Mouse (Mus musculus) neural tube, embryonic 11.5 days (tissue): ENCODE results near the gene Tut7. TPM values are rescaled to one million over a fixed set of nuclear protein-coding genes. Genes with fewer than 3 reads are reported as not detected.
"Not testable (repeated sequence)": the region's sequence is repeated elsewhere in the genome, so short reads cannot be mapped to it uniquely, and the experiment has no call there.

Experiments used
- ATAC-seq: fragments of 200-750 bp; cut with Nextera tagmentation; 2 replicates; pipeline ENCODE4 v1.8.0; 2017; ENCODE audit warnings: moderate number of reproducible peaks, mild to moderate bottlenecking, moderate TSS enrichment, moderate library complexity; ENCODE audit not compliant: insufficient read depth, low FRiP score, low TSS enrichment
- DNase-seq: peaks from one replicate; pipeline ENCODE4 v3.0.0-alpha.2; 2015; ENCODE audit warnings: low spot score
- H3K27ac ChIP-seq: fragments of 300-500 bp; sonication (generic); 2 replicates; pipeline ENCODE4 v1.5.1; 2014; ENCODE audit warnings: low read depth, mild to moderate bottlenecking, low read length
- H3K27me3 ChIP-seq: fragments of 300-500 bp; sonication (generic); 2 replicates; pipeline ENCODE4 v1.6.1; 2014; ENCODE audit warnings: mild to moderate bottlenecking, low read length, mixed read lengths; ENCODE audit not compliant: control insufficient read depth, insufficient read depth
- H3K36me3 ChIP-seq: fragments of 300-500 bp; sonication (generic); 2 replicates; pipeline ENCODE4 v1.6.1; 2014; ENCODE audit warnings: mild to moderate bottlenecking, low read length, moderate library complexity, mixed read lengths; ENCODE audit not compliant: control insufficient read depth, insufficient read depth
- H3K4me1 ChIP-seq: fragments of 300-500 bp; sonication (generic); 2 replicates; pipeline ENCODE4 v1.6.1; 2014; ENCODE audit warnings: low read length, mixed read lengths; ENCODE audit not compliant: control insufficient read depth, insufficient read depth
- H3K4me2 ChIP-seq: fragments of 300-500 bp; sonication (generic); 2 replicates; pipeline ENCODE4 v1.6.1; 2014; ENCODE audit warnings: low read depth, mild to moderate bottlenecking, moderate library complexity
- H3K4me3 ChIP-seq: fragments of 300-500 bp; sonication (generic); 2 replicates; pipeline ENCODE4 v1.5.1; 2014; ENCODE audit warnings: low read depth, low read length
- H3K9ac ChIP-seq: fragments of 300-500 bp; sonication (generic); 2 replicates; pipeline ENCODE4 v1.6.1; 2014; ENCODE audit warnings: mild to moderate bottlenecking, low read length
- H3K9me3 ChIP-seq: fragments of 300-500 bp; sonication (generic); 2 replicates; pipeline ENCODE4 v1.6.1; 2016; ENCODE audit warnings: low read length; ENCODE audit not compliant: control insufficient read depth
- WGBS: fragments of 180-500 bp; shearing (Covaris S2); extraction: QIAGEN DNeasy Blood & Tissue Kit; methylation state at CpG from one replicate; pipeline ENCODE4 v1.1.7; 2014; 5-methylcytosine and 5-hydroxymethylcytosine counted together
- polyA plus RNA-seq: library from polyadenylated mRNA; unstranded; fragments of >200 nt; fragmentation: Nextera tagmentation; extraction: Ambion mirVana; gene quantifications from 2 replicates; pipeline ENCODE4 v1.2.1, GENCODE M21; 2014

Tut7 gene
- polyA plus RNA-seq, 1 experiment from 2014 or later = 51.8 TPM

GRCm38 (mm10) chr13:59779744-59780264 lies 43.1 kb downstream of the Tut7 start:
- DNase-seq, H3K4me3 ChIP-seq, H3K4me1 ChIP-seq, H3K27ac ChIP-seq, H3K4me2 ChIP-seq, H3K27me3 ChIP-seq, H3K9me3 ChIP-seq, ATAC-seq, H3K9ac ChIP-seq: not testable (repeated sequence)
- H3K36me3 ChIP-seq = peaks cover 12% of the 10 kb centered on the region
- WGBS = 90% methylated on average over 1 of the region's 1 CpGs

DNA sequence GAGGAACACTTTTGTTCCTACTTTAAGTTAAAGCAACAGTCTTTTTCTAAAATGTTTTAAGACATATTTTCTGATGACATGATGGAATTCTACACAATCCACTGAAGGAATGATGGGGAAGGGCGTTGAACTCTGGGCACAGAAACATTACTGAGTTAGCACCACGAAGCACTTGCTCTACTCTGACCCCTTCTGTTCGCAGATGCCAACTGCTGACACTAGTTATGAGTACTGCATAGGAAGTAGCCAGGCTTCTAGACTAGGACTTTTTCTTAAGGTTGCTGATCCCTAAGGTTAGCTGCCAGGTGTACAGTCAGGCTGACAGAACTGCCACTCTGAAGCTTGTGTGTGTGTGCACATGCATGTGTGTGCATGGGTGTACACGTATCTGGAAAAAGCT lies 43.7 kb downstream of the Tut7 start:
- no peak overlapping the region for H3K9ac ChIP-seq
- 92% methylated on average over 4 of the region's 4 CpGs for WGBS
- ATAC-seq = no peak
- no peak overlapping the region for H3K4me2 ChIP-seq
- no peak overlapping the region for H3K4me3 ChIP-seq
- peaks cover 12% of the 10 kb centered on the region for H3K36me3 ChIP-seq
- H3K27ac ChIP-seq = no peak overlapping the region
- H3K9me3 ChIP-seq = no peaks in the 10 kb centered on the region
- no peaks in the 10 kb centered on the region for H3K27me3 ChIP-seq
- no peaks in the 10 kb centered on the region for H3K4me1 ChIP-seq
- DNase-seq = no peak

- ATAC-seq (no peak), DNase-seq (no peak)
- 92% methylated on average over 3 of the region's 3 CpGs for WGBS
- Histone ChIP-seq H3K4me3 (no peak overlapping the region), H3K4me1 (no peaks in the 10 kb centered on the region), H3K4me2 (no peak overlapping the region), H3K36me3 (peaks cover 3% of the 10 kb centered on the region), H3K9ac (no peak overlapping the region), H3K27ac (no peak overlapping the region), H3K9me3 (no peaks in the 10 kb centered on the region), H3K27me3 (no peaks in the 10 kb centered on the region)
These were observed 47.8 kb downstream of the Tut7 start for GRCm38 (mm10) chr13:59775168-59775567.

DNA sequence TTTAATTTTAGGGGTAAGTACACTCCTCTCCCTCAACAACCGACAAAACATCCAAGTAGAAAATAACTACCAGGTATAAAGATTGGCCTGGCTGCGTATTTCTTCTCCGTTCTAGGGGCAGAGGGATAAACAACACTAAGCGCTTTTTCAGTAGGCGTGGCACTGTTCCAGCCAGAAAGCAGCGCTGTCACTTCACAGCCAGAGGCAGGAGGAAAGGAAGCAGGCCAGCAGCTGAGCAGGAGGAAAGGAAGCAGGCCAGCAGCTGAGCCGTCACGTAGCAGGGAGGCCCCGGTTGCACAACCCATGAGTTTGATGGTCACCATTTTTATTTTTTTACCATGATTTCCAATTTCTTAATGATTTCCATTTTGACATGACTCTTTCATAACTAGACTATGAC lies 51.7 kb downstream of the Tut7 start:
- H3K36me3 ChIP-seq = no peaks in the 10 kb centered on the region; the same call in 1 of the 2 replicates
- 74% methylated on average over 9 of the region's 9 CpGs for WGBS
- H3K9me3 ChIP-seq = no peaks in the 10 kb centered on the region
- DNase-seq = no peak
- H3K4me3 ChIP-seq = no peak overlapping the region
- no peaks in the 10 kb centered on the region for H3K27me3 ChIP-seq
- no peak for ATAC-seq
- peaks cover 17% of the 10 kb centered on the region for H3K4me1 ChIP-seq
- H3K27ac ChIP-seq = 0 out of 2 replicates have a peak overlapping the region, but pooled peaks have one; percentile 95
- H3K9ac ChIP-seq = no peak overlapping the region
- no peak overlapping the region for H3K4me2 ChIP-seq

DNA sequence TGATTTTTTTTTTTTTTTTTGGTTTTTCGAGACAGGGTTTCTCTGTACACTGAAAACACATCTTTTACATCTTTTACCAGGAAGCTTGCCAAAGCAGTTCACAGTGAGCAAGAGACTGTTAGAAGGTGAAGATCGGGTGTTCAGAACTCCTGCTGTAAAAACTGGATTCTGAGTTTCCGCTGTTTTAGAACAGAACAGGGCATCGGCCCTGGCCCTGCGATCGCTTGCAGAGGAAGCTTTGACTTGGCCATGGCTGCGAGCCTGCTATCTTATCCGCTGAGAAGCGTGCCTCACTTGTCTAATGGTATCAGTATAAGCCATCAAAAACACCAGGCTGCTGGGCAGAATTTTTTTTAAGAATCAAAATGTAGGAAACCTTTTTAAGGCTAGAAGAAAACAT lies 52.1 kb downstream of the Tut7 start:
- ATAC-seq (no peak), DNase-seq (no peak)
- peak overlapping the region; percentile 82; the same call in 1 of the 2 replicates for H3K4me3 ChIP-seq

GRCm38 (mm10) chr13:59770164-59770562 lies 52.8 kb downstream of the Tut7 start:
- WGBS = 0% methylated on average over 28 of the region's 28 CpGs
- Histone ChIP-seq H3K4me3 (peak overlapping the region; percentile 82), H3K4me1 (peaks cover 21% of the 10 kb centered on the region), H3K27ac (peak overlapping the region; percentile 95), H3K27me3 (no peaks in the 10 kb centered on the region), H3K36me3 (no peaks in the 10 kb centered on the region; the same call in 1 of the 2 replicates), H3K9ac (peak overlapping the region; percentile 69), H3K9me3 (no peaks in the 10 kb centered on the region), H3K4me2 (peak overlapping the region; percentile 78)
- ATAC-seq (peak; percentile 90), DNase-seq (peak; percentile 92)

More for the DNA sequence above, 52.1 kb downstream of the Tut7 start:
- no peaks in the 10 kb centered on the region for H3K27me3 ChIP-seq
- peaks cover 21% of the 10 kb centered on the region for H3K4me1 ChIP-seq
- WGBS = 78% methylated on average over 9 of the region's 9 CpGs
- no peaks in the 10 kb centered on the region for H3K9me3 ChIP-seq
- peak overlapping the region; percentile 95 for H3K27ac ChIP-seq
- H3K36me3 ChIP-seq = no peaks in the 10 kb centered on the region; the same call in 1 of the 2 replicates
- 0 out of 2 replicates have a peak overlapping the region, but pooled peaks have one; percentile 11 for H3K9ac ChIP-seq
- H3K4me2 ChIP-seq = peak overlapping the region; percentile 78

- H3K4me2 ChIP-seq = peak within 1 kb of the TSS; percentile 78
- H3K9ac ChIP-seq = peak within 1 kb of the TSS; percentile 80
- peak within 1 kb of the TSS; percentile 95 for H3K27ac ChIP-seq
- DNase-seq (peak; percentile 99), ATAC-seq (peak; percentile 98)
- peaks cover 21% of the 10 kb centered on the region for H3K4me1 ChIP-seq
- under 1% methylated on average over 75 of the region's 91 CpGs for WGBS
- H3K9me3 ChIP-seq = no peaks in the 10 kb centered on the region
- no peaks in the 10 kb centered on the region for H3K36me3 ChIP-seq
- H3K27me3 ChIP-seq = no peaks in the 10 kb centered on the region
- peak within 1 kb of the TSS; percentile 82 for H3K4me3 ChIP-seq
These were observed 53.4 kb downstream of the Tut7 start, which contains the start of gene Isca1 for GRCm38 (mm10) chr13:59769296-59770163. Gene Isca1, minus strand, starts transcription at chr13:59769810.

DNA sequence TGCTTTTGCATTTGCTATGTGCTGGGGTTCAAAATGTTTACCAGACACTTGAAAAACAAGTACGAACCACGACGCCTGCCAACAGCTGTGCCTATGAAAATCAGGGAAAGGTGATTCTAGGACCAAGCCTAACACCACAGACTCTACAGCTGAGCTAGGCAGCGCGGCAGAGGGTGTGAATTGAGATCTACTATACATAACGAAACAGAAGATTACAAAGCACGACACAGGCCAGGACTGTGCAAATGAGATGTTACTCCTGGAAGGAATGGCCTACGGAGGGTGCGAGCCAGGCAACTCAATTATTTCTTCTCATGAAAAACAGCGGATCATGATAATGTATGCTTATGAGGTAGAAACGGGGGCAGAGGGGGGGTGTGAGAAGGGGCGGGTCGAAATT lies 54.4 kb downstream of the Tut7 start:
- no peak for DNase-seq
- H3K9me3 ChIP-seq = no peaks in the 10 kb centered on the region
- peak overlapping the region; percentile 82 for H3K4me3 ChIP-seq
- H3K27me3 ChIP-seq = no peaks in the 10 kb centered on the region
- no peak overlapping the region for H3K27ac ChIP-seq
- peak overlapping the region; percentile 23; the same call in 1 of the 2 replicates for H3K9ac ChIP-seq
- no peaks in the 10 kb centered on the region for H3K36me3 ChIP-seq
- peak overlapping the region; percentile 78 for H3K4me2 ChIP-seq
- no peak for ATAC-seq
- WGBS = 50% methylated on average over 13 of the region's 13 CpGs
- peaks cover 21% of the 10 kb centered on the region for H3K4me1 ChIP-seq
